Mouse (Mus musculus): ENCODE measurements around the gene Pla2g4b. TPM values are rescaled to one million over a fixed set of nuclear protein-coding genes. Genes with fewer than 3 reads are reported as not detected.

Gene Pla2g4b
- total and polyA plus RNA-seq, 3 experiments, result 0.90 to 2.7 (median 2.5) TPM

- no peaks in the 10 kb centered on the region for H3K9me3 ChIP-seq (replicated peaks; ENCODE audit: low read length)
These were observed 29.0 kb downstream of the Pla2g4b start for GRCm38 (mm10) chr2:120062248-120062647.

GRCm38 (mm10) chr2:120064639-120065038 lies 31.4 kb downstream of the Pla2g4b start:
- in situ Hi-C loops (cut with MboI; ENCODE audit: low pct_ligation_motif_present, low pct_unique_long_range_greater_than_20kb, low sequenced_read_pairs) (no loop called here), dilution Hi-C loops (cut with MboI; ENCODE audit: extremely low pct_ligation_motif_present, extremely low pct_unique_long_range_greater_than_20kb, low sequenced_read_pairs) (no loop called here)
- Histone ChIP-seq H3K4me2 (ENCODE audit: insufficient read depth, low read depth, poor library complexity, severe bottlenecking) (no peak overlapping the region), H3K4me1 (ENCODE audit: control insufficient read depth in 1 of 2, insufficient read depth in 2 of 2) (no peaks in the 10 kb centered on the region; a peak in 1 of 4 replicates), H3K27ac (ENCODE audit: insufficient read depth, low read depth) (no peak overlapping the region), H3K79me2 (replicated peaks; ENCODE audit: control insufficient read depth, extremely low read depth, insufficient read depth, poor library complexity, severe bottlenecking) (no peaks in the 10 kb centered on the region), H3K27me3 (replicated peaks) (peaks cover 33% of the 10 kb centered on the region), H3K9me3 (replicated peaks; ENCODE audit: low read length) (no peaks in the 10 kb centered on the region), H3K9ac (ENCODE audit: insufficient read depth, low read depth) (no peak overlapping the region), H3K4me3 (replicated peaks in 1 of 3; ENCODE audit: low read depth in 2 of 3, low read length in 2 of 3, poor library complexity in 1 of 3) (no peak overlapping the region), H3K36me3 (replicated peaks in 1 of 2; ENCODE audit: control insufficient read depth in 1 of 2, insufficient read depth in 1 of 2, low read length in 1 of 2) (no peaks in the 10 kb centered on the region)
- TF ChIP-seq CTCF (conservative IDR thresholded peaks at IDR 0.05 in 1 of 2, IDR thresholded peaks at IDR 0.05 in 1 of 2; ENCODE audit: low read depth in 2 of 2, low read length in 2 of 2) (peak in 1 of 2 experiments; percentile 54; a peak in 2 of 4 replicates), NRF1 (IDR thresholded peaks at IDR 0.05; ENCODE audit: low read depth, low read length) (no peak), ZNF384 (IDR thresholded peaks at IDR 0.05; ENCODE audit: low read depth, low read length) (no peak), E2F4 (IDR thresholded peaks at IDR 0.05; ENCODE audit: insufficient replicate concordance, low read depth, low read length) (peak; percentile 82; the same call in 1 of the 2 replicates), CHD1 (IDR thresholded peaks at IDR 0.05; ENCODE audit: low read depth, low read length) (no peak), USF1 (IDR thresholded peaks at IDR 0.05; ENCODE audit: low read depth, low read length) (no peak), SMC3 (IDR thresholded peaks at IDR 0.05; ENCODE audit: low read depth, low read length) (peak; percentile 3; the same call in 1 of the 2 replicates), POLR2A (IDR thresholded peaks at IDR 0.05; ENCODE audit: low read depth, low read length) (no peak), NELFE (IDR thresholded peaks at IDR 0.05; ENCODE audit: low read depth, low read length) (no peak), TBP (conservative IDR thresholded peaks at IDR 0.05; ENCODE audit: low read depth, low read length) (no peak), MAFK (IDR thresholded peaks at IDR 0.05; ENCODE audit: insufficient replicate concordance, low read length) (no peak), MYC (IDR thresholded peaks at IDR 0.05; ENCODE audit: low read depth, low read length) (no peak), HCFC1 (IDR thresholded peaks at IDR 0.05; ENCODE audit: low read depth, low read length) (no peak), JUN (IDR thresholded peaks at IDR 0.05; ENCODE audit: insufficient read depth, low read depth, low read length) (no peak), JUND (conservative IDR thresholded peaks at IDR 0.05; ENCODE audit: low read depth, low read length) (no peak), IRF4 (IDR thresholded peaks at IDR 0.05; ENCODE audit: low read depth, low read length) (no peak), GABPA (IDR thresholded peaks at IDR 0.05; ENCODE audit: insufficient replicate concordance, low read depth, low read length) (no peak), EP300 (IDR thresholded peaks at IDR 0.05; ENCODE audit: low read length) (no peak), CHD2 (IDR thresholded peaks at IDR 0.05; ENCODE audit: low read length) (no peak), MAZ (IDR thresholded peaks at IDR 0.05; ENCODE audit: low read depth, low read length) (no peak), ZKSCAN1 (IDR thresholded peaks at IDR 0.05; ENCODE audit: borderline replicate concordance, low read depth, low read length) (no peak), MXI1 (IDR thresholded peaks at IDR 0.05; ENCODE audit: low read depth, low read length) (no peak)
- DNase-seq (ENCODE audit: extremely low read depth), result no peak

More at GRCm38 (mm10) chr2:120062248-120062647, 29.0 kb downstream of the Pla2g4b start:
- dilution Hi-C loops (cut with MboI; ENCODE audit: extremely low pct_ligation_motif_present, extremely low pct_unique_long_range_greater_than_20kb, low sequenced_read_pairs) (no loop called here), in situ Hi-C loops (cut with MboI; ENCODE audit: low pct_ligation_motif_present, low pct_unique_long_range_greater_than_20kb, low sequenced_read_pairs) (no loop called here)
- no peak overlapping the region for H3K4me2 ChIP-seq (ENCODE audit: insufficient read depth, low read depth, poor library complexity, severe bottlenecking)
- H3K36me3 ChIP-seq (replicated peaks in 1 of 2; ENCODE audit: control insufficient read depth in 1 of 2, insufficient read depth in 1 of 2, low read length in 1 of 2), result no peaks in the 10 kb centered on the region
- DNase-seq (ENCODE audit: extremely low read depth), result no peak
- H3K9ac ChIP-seq (ENCODE audit: insufficient read depth, low read depth), result no peak overlapping the region
- no peaks in the 10 kb centered on the region for H3K4me1 ChIP-seq (ENCODE audit: control insufficient read depth in 1 of 2, insufficient read depth in 2 of 2)
- H3K27ac ChIP-seq (ENCODE audit: insufficient read depth, low read depth), result no peak overlapping the region
- peaks cover 41% of the 10 kb centered on the region for H3K27me3 ChIP-seq (replicated peaks)
- H3K4me3 ChIP-seq (replicated peaks in 1 of 3; ENCODE audit: low read depth in 2 of 3, low read length in 2 of 3, poor library complexity in 1 of 3), result no peak overlapping the region
- no peaks in the 10 kb centered on the region for H3K79me2 ChIP-seq (replicated peaks; ENCODE audit: control insufficient read depth, extremely low read depth, insufficient read depth, poor library complexity, severe bottlenecking)
- no peak for TF ChIP-seq GABPA (IDR thresholded peaks at IDR 0.05; ENCODE audit: insufficient replicate concordance, low read depth, low read length)
- no peak for TF ChIP-seq ETS1 (conservative IDR thresholded peaks at IDR 0.05; ENCODE audit: low read depth, low read length)
- no peak for TF ChIP-seq MAFK (IDR thresholded peaks at IDR 0.05; ENCODE audit: insufficient replicate concordance, low read length)
- TF ChIP-seq RAD21 (IDR thresholded peaks at IDR 0.05; ENCODE audit: low read depth, low read length), result no peak
- TF ChIP-seq PAX5 (IDR thresholded peaks at IDR 0.05; ENCODE audit: low read length), result no peak
- no peak for TF ChIP-seq ZMIZ1 (IDR thresholded peaks at IDR 0.05; ENCODE audit: low read depth, low read length)
- TF ChIP-seq JUND (conservative IDR thresholded peaks at IDR 0.05; ENCODE audit: low read depth, low read length), result no peak
- TF ChIP-seq CTCF (conservative IDR thresholded peaks at IDR 0.05 in 1 of 2, IDR thresholded peaks at IDR 0.05 in 1 of 2; ENCODE audit: low read depth in 2 of 2, low read length in 2 of 2), result no peak
- TF ChIP-seq E2F4 (IDR thresholded peaks at IDR 0.05; ENCODE audit: insufficient replicate concordance, low read depth, low read length), result no peak

Data from CH12.LX (cell line).